Mouse (Mus musculus) mouse trophoblast stem cell (cell line): ENCODE measurements around the gene Pex14.

ENCODE experiments used
- in situ Hi-C, 2 experiments: fragments of 300-500 bp; cut with MseI, MboI; formaldehyde crosslinking; loops; 2 replicates in 1 of 2; 3 replicates in 1 of 2; pipeline ENCODE4 v1.15.1; 2025

Gene Pex14

DNA sequence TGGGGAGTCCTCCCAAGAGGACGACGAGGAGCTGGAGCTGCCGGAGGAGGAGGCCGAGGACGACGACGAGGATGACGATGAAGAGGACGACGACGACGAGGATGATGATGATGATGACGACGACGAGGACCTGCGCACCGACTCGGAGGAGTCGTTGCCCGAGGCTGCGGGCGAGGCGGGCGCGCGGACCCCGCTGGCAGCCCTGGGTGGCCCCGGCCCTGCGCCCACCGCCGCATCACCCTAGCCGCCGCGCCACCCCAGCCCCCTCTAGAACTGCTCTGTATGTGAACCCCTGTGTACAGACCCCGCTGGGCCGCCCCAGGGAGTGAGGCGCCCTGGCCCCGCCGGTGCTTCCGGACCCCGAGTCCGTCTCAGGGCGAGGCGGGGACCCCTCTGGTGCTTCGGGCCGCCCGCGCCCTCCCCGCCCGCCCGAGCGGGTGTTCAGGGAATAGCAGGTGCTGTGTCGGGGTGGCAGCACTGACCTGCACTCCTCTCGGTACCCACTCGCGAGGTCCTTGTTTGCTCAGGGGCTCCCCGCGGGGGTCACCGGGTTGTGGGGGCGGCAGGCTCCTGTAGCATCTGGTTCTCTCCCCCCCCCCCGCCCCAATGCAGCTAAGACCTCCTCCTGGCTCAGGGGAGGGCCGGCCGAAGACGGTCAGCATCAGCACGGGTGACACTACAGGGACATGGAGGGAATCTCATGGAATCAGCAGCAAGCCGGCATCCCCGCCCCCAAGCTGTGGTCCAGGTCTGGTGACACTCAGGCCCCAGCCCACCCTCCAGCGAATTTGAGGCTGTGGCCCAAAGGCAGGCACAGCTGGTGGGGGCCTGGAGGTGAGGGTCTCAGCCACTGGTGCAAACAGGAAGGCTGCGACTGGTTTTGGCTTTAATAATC, 147.1 kb downstream of the Pex14 start:
- in situ Hi-C loops = no loop called here

DNA sequence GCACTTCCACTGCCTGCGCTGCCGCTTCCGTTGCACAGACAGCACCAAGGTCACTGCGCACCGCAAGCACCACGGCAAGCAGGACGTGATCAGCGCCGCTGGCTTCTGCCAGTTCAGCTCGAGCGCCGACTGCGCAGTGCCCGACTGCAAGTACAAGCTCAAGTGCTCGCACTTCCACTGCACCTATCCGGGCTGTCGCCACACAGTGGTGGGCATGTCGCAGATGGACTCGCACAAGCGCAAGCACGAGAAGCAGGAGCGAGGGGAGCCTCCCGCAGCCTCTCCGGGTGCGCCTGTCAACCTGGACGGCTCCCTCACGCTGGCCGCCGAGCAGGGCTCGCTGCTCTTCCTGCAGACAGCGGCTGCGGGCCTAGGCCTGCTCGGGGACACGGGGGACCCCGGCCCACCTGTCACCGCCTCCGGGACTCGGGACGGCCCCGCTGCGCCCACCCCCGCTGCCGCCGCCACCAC, 147.8 kb downstream of the Pex14 start:
- in situ Hi-C loops = no loop called here

DNA sequence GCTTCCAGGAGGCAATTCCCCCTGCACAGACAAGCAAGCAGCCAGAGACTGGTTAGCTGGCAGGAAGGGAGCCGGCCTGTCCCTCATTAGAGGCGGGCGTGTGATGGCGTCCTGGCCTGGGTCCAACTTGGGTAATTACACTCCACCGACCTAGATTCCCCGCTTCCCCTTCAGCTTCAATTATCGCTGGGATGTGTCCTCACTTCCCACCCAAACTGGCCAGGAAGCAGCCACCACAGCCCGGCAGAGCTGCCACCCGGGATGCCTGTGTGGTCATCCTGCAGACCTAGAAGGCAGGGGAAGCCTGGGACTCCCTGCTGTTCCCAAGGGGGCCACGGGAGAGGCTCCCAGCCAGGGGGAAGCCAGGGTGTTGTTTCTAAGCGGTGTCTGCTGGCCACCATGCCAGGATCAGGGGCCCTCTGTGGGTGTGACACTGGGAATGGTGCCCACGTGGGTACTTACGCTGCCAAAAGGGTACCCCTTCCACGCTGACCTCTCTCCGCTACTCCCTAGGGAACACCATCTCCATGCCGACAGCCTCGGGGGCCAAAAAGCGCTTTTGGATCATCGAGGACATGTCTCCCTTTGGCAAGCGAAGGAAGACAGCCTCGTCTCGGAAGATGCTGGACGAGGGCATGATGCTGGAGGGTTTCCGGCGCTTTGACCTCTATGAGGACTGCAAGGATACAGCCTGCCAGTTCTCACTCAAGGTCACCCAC, 148.6 kb downstream of the Pex14 start:
- in situ Hi-C loops = no loop called here

DNA sequence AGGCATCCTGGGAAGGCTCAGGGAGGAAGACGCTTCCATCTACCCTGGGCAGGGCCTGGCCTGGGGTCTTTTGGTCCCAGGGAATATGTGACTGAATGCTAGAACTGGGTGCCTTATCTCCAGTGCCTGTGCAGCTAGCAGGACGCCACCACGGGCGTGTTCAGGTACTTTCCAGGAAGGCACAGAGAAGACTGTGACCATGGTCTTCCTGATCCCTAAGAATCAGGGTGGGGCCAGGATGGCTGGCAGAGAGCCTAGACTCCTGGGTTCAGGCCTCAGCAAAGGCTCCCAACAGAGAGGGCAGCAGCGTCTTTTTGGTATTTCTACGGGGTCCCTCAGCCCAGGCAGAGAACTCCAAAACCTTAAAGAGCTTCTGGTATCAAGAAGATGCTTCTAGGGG, 149.2 kb downstream of the Pex14 start:
- in situ Hi-C loops = no loop called here

DNA sequence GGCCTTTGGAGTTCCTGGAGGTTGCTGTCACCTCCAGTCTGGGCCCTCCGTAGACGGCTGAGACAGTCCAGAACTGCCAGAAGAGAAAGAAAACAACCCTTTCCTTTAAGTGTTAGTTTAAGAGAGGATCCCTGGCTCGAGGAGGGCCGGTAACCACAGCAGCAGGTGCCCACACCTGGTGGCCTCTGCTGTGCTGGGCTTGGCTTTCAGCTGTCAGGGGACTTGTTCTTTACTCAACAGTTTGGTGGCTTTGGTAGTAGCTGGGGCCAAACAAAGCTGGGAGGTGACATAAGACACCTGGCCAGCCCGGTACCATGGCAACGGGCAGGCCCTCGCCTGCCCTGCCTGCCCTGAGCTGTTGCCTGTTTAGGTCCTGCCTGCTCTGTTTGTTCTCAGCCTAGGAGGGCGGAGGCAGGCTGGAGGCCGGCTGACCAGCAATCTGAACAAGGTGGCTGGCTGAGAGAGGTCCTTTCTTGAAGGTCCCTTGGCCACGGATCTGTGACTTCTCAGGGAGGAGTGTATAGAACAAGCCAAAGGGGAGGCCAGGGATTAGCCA, 151.8 kb downstream of the Pex14 start:
- in situ Hi-C loops = no loop called here

DNA sequence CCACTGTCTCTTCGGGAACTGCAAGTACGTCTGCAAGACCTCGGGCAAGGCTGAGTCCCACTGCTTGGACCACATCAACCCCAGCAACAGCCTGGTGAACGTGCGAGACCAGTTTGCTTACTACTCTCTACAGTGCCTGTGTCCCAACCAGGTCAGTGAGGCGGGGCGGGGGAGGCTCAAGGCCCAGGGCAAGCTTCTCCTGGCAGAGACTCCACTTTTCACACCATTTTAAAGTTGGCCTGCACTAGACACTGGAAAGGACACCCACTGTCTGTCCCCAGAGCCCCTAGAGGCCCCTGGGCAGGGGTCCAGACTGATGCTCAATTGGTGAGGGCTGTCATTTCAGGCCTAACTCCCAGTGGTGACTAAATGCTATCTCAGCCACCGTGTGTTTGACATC, 153.6 kb downstream of the Pex14 start:
- in situ Hi-C loops = no loop called here

DNA sequence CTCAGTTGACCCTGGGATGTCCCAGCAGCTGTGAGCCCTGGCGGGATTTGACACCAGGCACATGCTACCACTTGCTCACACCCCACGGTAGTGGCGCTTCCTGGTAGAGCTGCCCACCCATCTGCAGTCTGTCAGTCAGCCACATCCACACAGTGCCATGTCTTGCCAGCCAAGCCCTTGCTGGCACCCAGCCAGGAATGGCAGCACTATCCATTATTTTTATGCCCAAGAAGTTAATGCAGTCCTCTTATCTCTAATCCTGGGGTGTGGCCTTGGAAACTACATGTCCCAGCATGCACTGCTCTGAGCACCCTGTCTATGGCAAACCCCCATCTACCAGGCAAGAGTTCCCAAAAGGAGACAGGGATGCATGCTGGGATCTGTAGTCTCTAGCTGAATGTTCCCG, 154.2 kb downstream of the Pex14 start:
- in situ Hi-C loops = no loop called here

DNA sequence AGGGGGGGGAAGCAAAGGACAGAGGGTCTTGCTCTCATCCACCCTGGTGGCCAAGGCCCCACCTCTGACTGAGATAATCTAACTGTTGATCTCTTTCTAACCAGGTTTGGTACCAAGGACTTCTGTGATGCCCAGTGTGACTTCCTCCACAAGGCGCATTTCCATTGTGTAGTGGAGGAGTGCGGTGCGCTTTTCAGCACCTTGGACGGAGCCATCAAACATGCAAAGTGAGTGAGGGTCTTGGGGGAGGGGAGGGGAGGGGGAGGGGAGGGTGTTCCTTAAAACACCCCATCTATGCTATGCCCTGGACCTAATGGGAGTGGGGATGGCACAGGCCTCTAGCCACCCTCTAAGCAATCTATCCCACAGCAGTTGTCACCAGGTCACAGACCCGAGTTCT, 156.6 kb downstream of the Pex14 start:
- in situ Hi-C loops = no loop called here

DNA sequence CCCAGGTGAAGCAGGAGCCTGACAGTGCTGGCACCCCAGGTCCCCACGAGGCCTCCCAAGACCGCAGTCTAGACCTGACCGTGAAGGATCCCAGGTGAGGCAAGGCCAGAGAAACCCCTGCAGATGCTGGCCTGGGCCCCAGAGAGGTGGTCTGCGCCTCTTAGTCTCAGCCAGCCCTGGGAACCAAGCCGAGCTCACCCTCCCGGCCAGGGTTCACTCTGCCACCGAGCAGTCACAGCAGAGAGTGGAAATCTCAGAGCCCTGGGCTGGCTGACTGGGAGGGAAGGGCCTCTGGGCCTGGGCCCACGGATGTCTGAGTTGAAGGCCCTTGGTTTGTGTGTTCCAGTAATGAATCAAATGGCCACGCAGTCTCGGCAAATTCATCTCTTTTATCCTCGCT, 158.4 kb downstream of the Pex14 start:
- in situ Hi-C loops = no loop called here

DNA sequence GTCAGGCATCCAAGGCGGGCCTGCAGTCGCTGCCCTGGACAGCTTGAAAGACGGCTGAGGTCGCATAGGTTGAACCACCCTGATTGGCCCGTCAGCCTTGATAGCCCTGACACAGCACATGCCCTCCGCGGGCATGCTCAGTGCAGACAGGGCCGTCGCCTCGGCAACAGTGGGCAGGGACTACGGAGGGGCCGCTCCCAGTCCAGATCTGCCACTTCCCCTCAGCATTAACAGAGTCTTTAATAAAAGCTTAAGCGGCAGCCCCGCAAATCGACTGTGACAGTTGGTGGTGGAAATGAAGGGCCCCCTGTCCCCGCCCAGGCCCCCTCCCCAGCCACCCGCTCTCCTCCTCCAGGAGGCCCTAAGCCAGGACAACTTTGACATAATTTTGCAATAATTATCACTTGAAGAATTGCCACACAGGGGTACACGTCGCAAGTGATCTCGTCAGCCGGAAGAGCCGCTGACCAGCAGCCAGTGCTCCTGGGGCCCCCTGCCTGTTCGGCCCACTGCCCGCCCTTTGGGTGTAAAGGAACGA, 158.9 kb downstream of the Pex14 start:
- in situ Hi-C loops = no loop called here

DNA sequence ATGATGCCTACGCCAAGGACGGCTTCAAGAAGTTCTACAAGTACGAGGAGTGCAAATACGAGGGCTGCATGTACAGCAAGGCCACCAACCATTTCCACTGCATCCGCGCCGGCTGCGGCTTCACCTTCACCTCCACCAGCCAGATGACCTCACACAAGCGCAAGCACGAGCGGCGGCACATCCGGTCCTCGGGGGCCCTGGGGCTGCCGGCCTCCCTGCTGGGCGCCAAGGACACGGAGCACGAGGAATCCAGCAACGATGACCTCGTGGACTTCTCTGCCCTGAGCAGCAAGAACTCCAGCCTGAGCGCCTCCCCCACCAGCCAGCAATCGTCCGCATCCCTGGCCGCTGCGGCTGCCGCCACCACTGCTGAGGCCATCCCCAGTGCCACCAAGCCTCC, 161.1 kb downstream of the Pex14 start:
- in situ Hi-C loops = no loop called here

DNA sequence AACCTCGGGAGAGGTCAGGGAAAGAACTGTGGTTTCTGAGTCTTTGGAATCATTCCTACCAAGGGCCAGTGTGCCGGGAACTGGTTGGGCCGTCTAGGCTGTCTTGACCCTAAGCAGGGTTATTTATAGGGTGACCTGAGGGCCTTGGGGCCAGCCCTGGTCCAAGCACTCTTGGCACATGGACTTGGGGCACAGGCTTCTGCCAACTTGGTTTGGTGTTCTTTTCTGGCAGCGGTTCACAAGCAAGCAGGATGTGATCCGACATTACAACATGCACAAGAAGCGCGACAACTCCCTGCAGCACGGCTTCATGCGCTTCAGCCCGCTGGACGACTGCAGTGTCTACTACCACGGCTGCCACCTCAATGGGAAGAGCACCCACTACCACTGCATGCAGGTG, 162.9 kb downstream of the Pex14 start:
- in situ Hi-C loops = no loop called here

DNA sequence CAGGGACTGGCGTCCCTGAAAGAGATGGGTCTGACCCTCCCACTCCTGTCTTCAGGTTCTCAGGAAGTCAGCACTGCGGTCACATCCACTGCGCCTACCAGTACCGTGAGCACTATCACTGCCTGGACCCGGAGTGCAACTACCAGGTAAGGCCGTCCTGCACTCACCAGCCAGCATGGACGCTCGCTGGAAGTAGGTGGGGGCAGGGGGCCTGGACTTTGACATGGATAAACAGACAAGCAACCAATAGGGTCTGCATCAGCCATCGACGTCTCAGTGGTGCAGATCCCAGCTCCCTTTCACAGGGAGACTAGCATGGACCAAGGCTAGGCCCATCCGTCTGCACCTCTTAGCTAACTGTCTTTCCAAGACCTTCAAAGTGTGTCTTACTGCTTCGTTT, 163.6 kb downstream of the Pex14 start:
- in situ Hi-C loops = no loop called here

DNA sequence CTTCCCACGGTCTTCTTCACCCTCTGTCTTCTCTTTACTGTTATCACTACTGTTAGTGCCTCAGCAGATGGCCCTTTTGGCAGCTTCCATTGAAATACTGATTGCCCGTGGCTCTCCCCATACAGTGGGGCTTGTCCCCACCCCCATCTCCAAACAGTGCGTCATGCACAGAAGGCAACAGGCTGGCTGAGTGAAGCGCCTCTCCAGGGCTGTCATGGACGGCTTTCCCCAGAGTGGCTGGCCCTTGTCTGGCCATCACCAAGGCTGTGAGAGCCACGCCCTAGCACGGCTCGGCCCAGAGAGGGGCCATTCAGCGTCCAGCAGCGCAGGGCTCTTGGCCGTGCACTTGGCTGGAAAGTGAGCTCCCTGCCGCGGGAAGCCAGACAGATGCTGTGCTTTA, 164.5 kb downstream of the Pex14 start:
- in situ Hi-C loops = no loop called here

DNA sequence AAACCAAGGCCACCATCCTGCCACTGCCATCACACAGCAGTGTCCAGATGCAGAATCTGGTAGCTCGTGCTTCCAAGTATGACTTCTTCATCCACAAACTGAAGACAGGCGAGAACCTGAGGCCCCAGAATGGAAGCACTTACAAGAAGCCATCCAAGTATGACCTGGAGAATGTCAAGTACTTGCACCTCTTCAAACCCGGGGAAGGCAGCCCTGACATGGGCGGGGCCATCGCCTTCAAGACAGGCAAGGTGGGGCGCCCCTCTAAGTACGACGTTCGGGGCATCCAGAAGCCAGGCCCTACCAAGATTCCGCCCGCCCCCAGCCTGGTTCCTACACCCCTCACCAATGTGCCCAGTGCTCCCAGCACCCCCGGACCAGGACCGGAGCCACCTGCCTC, 166.6 kb downstream of the Pex14 start:
- in situ Hi-C loops = no loop called here

DNA sequence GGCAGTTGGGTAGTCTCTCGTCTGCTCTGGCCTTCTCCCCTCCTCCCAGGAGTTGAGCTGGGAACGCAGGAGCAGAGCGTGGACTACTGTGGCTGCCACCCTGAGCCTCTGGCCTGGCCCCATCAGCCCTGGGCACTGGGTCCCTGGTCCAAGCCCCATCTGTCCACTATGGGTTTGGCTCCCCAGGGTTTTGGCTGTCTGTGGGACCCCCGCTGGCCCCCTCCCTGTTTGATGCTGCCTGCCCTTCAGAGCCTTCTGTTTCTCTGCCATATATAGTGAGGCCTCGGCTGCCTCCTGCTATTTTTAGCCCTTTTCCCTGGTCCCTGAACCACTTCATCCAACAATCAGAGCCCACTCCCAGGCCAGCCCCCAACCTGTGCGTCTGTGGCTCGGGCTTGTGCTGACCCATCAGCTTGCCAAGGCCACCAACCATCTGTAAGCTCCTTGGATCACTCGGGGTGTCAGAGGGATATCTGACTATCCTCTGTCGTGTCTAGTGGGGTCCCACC, 168.9 kb downstream of the Pex14 start:
- in situ Hi-C loops = no loop called here

DNA sequence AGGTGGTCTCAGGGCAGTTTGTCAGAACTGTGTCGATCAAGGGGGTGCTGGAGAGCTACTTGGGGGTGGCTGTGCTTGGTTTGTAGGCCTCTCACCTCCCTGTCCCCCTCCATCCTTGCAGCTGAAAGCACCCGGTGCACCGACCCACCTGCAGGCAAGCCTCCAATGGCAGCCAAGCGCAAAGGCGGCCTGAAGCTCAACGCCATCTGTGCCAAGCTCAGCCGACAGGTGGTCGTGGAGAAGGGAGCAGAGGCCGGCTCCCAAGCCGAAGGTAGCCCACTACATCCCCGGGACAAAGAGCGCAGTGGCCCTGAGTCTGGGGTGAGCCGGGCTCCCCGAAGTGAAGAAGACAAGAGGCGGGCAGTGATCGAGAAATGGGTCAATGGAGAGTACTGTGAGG, 170.8 kb downstream of the Pex14 start:
- in situ Hi-C loops = no loop called here

DNA sequence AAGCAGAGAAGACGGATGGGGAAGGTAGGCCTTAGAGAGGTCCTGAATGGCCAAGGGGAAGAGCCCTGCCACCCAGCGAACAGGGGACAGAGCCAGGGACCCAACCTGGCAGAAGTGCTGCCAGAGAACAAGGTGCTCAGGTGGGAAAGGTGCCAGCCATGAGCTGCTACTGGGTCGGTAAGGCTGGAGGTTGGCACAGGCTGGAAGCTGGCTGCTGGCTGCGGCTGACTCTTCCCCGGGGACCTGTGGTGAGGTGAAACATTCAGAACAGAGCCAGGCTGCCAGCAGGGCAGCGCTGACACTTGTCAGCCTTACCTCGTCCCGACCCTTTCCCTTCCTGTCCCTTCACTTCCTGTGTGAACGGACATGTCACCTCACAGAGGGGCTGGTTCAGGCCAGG, 171.4 kb downstream of the Pex14 start:
- in situ Hi-C loops = no loop called here

DNA sequence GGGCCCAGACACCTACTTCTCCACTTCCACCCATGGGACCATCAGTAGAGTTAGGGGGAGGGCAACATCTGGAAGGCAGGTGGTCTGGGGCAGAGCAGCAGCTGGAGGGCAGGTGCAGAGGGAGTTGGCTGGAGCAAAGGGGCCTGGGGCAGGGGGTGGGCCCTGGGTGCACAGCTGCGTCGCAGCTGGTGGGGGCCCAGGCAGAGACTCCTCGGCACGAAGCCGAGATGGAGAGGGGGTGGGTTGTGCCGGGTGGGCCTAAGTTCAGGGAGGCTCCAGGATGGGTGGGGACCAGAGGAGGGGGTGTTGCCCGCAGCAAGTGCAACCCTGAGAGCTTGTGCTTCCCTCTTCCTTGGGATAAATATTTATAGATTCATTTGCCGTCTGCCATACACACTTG, 173.2 kb downstream of the Pex14 start:
- in situ Hi-C loops = no loop called here

DNA sequence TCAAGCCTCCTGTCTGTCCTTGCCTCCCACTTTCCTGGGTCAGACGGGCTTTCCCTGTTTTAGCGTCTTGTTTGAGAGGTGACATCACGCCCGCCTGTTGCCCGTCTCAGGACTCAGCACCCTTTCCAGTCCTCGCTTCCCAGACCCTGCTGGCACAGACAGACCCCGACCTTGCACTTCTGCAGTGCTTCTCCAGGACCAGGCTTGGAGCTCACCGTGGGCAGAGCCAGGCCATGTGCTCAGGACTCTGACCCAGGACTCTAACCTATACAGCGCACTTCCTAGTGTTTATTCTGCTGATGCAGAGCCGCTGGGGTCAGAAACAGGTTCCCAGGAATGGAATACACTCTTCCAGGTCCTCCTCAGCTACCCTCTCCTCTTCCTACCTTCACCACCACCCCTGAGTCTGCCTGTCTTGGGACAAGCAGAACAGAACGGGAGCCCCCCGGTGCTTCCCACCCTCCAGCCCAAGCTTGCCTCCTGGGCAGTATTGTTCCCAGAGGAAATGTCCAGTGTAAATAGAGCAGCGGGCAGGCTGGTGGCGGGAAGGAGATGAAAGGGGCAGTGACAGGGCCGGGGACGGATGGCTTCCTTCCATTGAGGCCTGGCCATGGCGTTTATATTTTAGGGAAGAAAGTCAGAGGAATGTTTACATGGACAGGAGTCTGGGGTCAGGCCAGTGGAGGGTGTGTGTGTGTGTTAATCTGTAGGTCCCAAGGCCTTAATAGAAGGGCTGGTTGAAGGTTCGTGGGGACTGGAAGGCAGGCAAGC, 173.9 kb downstream of the Pex14 start:
- in situ Hi-C loops = no loop called here

DNA sequence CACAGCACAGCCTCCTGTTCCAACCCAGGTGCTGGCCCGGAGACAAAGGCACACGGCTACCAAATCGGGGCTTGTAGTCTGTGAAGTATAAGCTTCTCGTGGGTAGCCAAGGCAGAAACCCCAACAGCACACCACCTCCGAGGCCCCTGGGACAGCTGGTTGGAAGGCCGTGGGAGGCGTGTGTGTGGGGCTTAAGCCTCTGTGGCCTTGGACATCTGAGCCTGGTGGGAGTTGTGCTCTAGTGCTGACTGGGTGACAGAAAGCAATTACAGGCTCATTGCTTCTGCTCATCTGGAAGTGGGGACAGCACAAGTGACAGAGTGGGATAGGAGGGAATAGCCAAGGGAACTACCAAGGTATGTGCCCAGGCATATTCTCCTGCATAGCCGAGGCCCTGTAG, 175.7 kb downstream of the Pex14 start:
- in situ Hi-C loops = no loop called here

DNA sequence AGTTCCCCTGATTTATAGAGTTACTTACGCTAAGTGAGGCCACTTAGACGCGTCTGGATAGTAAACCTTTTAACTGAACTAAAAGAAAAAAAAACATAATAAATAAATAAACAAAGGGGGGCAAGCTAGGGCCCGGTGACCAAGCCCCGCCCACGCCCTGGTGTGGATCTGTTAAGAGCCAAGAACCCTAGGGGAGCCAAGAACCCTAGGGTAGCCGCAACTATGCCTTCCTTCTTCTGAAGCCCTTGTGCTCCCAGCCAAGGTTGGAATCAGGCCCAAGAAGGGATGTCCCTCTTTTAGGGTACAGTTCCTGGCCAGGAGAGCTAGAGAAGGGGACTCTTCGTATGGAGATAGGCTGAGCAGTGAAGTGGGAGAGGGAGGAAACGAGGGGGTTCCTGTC, 176.3 kb downstream of the Pex14 start:
- in situ Hi-C loops = no loop called here
